Mouse (Mus musculus) CH12.LX (cell line): ENCODE data around the gene Pgap3. TPM values are rescaled to one million over a fixed set of nuclear protein-coding genes. Genes with fewer than 3 reads are reported as not detected.

Source experiments
- DNase-seq: peaks from one replicate; pipeline ENCODE4 v3.0.0-alpha.2; 2013; ENCODE audit errors: extremely low read depth
- H3K27ac ChIP-seq: 2 replicates; pipeline ENCODE4 v1.5.1; 2012; ENCODE audit warnings: low read depth, mild to moderate bottlenecking, control low read depth, moderate library complexity; ENCODE audit not compliant: insufficient read depth
- H3K27me3 ChIP-seq: replicated peaks from 2 replicates; pipeline ENCODE3; 2012; ENCODE audit warnings: inconsistent platforms
- H3K36me3 ChIP-seq, 2 experiments: replicated peaks in 1 of 2; 2 replicates each; pipeline versions ENCODE3 to v1.6.1; 2012; ENCODE audit warnings: inconsistent platforms in 1 of 2, low read length in 1 of 2, mild to moderate bottlenecking in 1 of 2, mixed read lengths in 1 of 2, moderate library complexity in 1 of 2; ENCODE audit not compliant: control insufficient read depth in 1 of 2, insufficient read depth in 1 of 2
- H3K4me1 ChIP-seq, 2 experiments: 2 replicates each; pipeline ENCODE4 v1.6.1; 2012; ENCODE audit warnings: inconsistent platforms in 1 of 2, moderate library complexity in 1 of 2; ENCODE audit not compliant: insufficient read depth in 2 of 2, control insufficient read depth in 1 of 2
- H3K4me2 ChIP-seq: 2 replicates; pipeline ENCODE4 v1.6.1; 2012; ENCODE audit warnings: low read depth, mild to moderate bottlenecking, control low read depth; ENCODE audit not compliant: poor library complexity, insufficient read depth, severe bottlenecking
- H3K4me3 ChIP-seq, 3 experiments: fragments of 150-350 bp in 1 of 3; sonication (generic) in 1 of 3; replicated peaks in 1 of 3; 2 replicates each; pipeline versions ENCODE3 to v1.5.1; 2011 to 2012; ENCODE audit warnings: low read depth in 2 of 3, low read length in 2 of 3, mild to moderate bottlenecking in 2 of 3, moderate library complexity in 2 of 3, control low read depth in 1 of 3, improper control_type of control experiment in 1 of 3, inconsistent platforms in 1 of 3, mixed read lengths in 1 of 3; ENCODE audit not compliant: poor library complexity in 1 of 3
- H3K79me2 ChIP-seq: replicated peaks from 2 replicates; pipeline ENCODE4 v1.6.1; 2012; ENCODE audit warnings: mild to moderate bottlenecking, moderate library complexity; ENCODE audit not compliant: control insufficient read depth, poor library complexity, insufficient read depth, severe bottlenecking; ENCODE audit errors: extremely low read depth
- H3K9ac ChIP-seq: 2 replicates; pipeline ENCODE4 v1.6.1; 2012; ENCODE audit warnings: low read depth, mild to moderate bottlenecking, control low read depth, moderate library complexity; ENCODE audit not compliant: insufficient read depth
- H3K9me3 ChIP-seq: replicated peaks from 2 replicates; pipeline ENCODE3; 2012; ENCODE audit warnings: low read length, inconsistent platforms, mixed read lengths
- CTCF ChIP-seq, 2 experiments: IDR thresholded peaks in 1 of 2; conservative IDR thresholded peaks in 1 of 2; 2 replicates each; pipeline ENCODE4 v1.5.1; 2011 to 2012; ENCODE audit warnings: low read depth in 2 of 2, low read length in 2 of 2, improper control_type of control experiment in 1 of 2, inconsistent platforms in 1 of 2, mild to moderate bottlenecking in 1 of 2, moderate library complexity in 1 of 2
- ELF1 ChIP-seq: IDR thresholded peaks from 2 replicates; pipeline ENCODE4 v1.6.1; 2014; ENCODE audit warnings: low read depth, mild to moderate bottlenecking, inconsistent platforms, low read length, improper control_type of control experiment
- MAFK ChIP-seq: IDR thresholded peaks from 2 replicates; pipeline ENCODE4 v1.6.1; 2011; ENCODE audit warnings: low read length, improper control_type of control experiment; ENCODE audit not compliant: insufficient replicate concordance
- MAX ChIP-seq: IDR thresholded peaks from 2 replicates; pipeline ENCODE4 v1.6.1; 2011; ENCODE audit warnings: low read length, improper control_type of control experiment
- MAZ ChIP-seq: IDR thresholded peaks from 2 replicates; pipeline ENCODE4 v1.6.1; 2012; ENCODE audit warnings: low read depth, mild to moderate bottlenecking, inconsistent platforms, low read length, improper control_type of control experiment, moderate library complexity
- PAX5 ChIP-seq: IDR thresholded peaks from 2 replicates; pipeline ENCODE4 v1.6.1; 2012; ENCODE audit warnings: low read length, inconsistent platforms, mixed read lengths
- POLR2A ChIP-seq: IDR thresholded peaks from 2 replicates; pipeline ENCODE4 v1.6.1; 2011; ENCODE audit warnings: low read depth, mild to moderate bottlenecking, improper control_type of control experiment, low read length
- POLR2AphosphoS2 ChIP-seq: IDR thresholded peaks from 2 replicates; pipeline ENCODE4 v1.6.1; 2011; ENCODE audit warnings: low read depth, low read length, improper control_type of control experiment
- RAD21 ChIP-seq: IDR thresholded peaks from 2 replicates; pipeline ENCODE4 v1.6.1; 2011; ENCODE audit warnings: low read depth, mild to moderate bottlenecking, low read length, improper control_type of control experiment, moderate library complexity
- RCOR1 ChIP-seq: conservative IDR thresholded peaks from 2 replicates; pipeline ENCODE4 v1.6.1; 2012; ENCODE audit warnings: low read depth, mild to moderate bottlenecking, inconsistent platforms, low read length, improper control_type of control experiment
- SIN3A ChIP-seq: IDR thresholded peaks from 2 replicates; pipeline ENCODE4 v1.6.1; 2012; ENCODE audit warnings: low read length, improper control_type of control experiment, inconsistent platforms
- SMC3 ChIP-seq: IDR thresholded peaks from 2 replicates; pipeline ENCODE4 v1.6.1; 2011; ENCODE audit warnings: low read depth, low read length, improper control_type of control experiment
- UBTF ChIP-seq: IDR thresholded peaks from 2 replicates; pipeline ENCODE4 v1.6.1; 2012; ENCODE audit warnings: low read depth, mild to moderate bottlenecking, inconsistent platforms, low read length, improper control_type of control experiment, moderate library complexity
- USF1 ChIP-seq: IDR thresholded peaks from 2 replicates; pipeline ENCODE4 v1.6.1; 2014; ENCODE audit warnings: low read depth, mild to moderate bottlenecking, inconsistent platforms, low read length, improper control_type of control experiment
- ZC3H11A ChIP-seq: IDR thresholded peaks from 2 replicates; pipeline ENCODE4 v1.6.1; 2012; ENCODE audit warnings: low read depth, mild to moderate bottlenecking, inconsistent platforms, low read length, improper control_type of control experiment
- dilution Hi-C: fragments of 300-500 bp; cut with MboI; formaldehyde crosslinking; loops from 2 replicates; pipeline ENCODE4 v1.14.3; 2020; ENCODE audit warnings: low sequenced_read_pairs; ENCODE audit not compliant: extremely low pct_unique_long_range_greater_than_20kb, extremely low pct_ligation_motif_present
- in situ Hi-C: fragments of 300-500 bp; cut with MboI; formaldehyde crosslinking; loops from 3 replicates; pipeline ENCODE4 v1.14.3; 2019; ENCODE audit warnings: low sequenced_read_pairs, low pct_ligation_motif_present, low pct_unique_long_range_greater_than_20kb, mixed read lengths
- polyA plus RNA-seq: library from polyadenylated mRNA; unstranded; fragments of >175 nt; gene quantifications from 2 replicates; pipeline ENCODE4 v1.2.1, GENCODE M21; 2012; ENCODE audit warnings: low read depth; ENCODE audit not compliant: insufficient read length
- total RNA-seq, 2 experiments: library from RNA; depleted of rRNA; stranded (reverse); fragments of 300-350 nt in 1 of 2; fragments of >200 nt in 1 of 2; gene quantifications; 2 replicates each; pipeline ENCODE4 v1.2.3; 2012 to 2014

Pgap3 gene
- total and polyA plus RNA-seq, 3 experiments: 3.3 to 6.9 (median 6.5) TPM

GRCm38 (mm10) chr11:98393317-98393716 lies 7.0 kb downstream of the Pgap3 start:
- Histone ChIP-seq H3K79me2 (no peaks in the 10 kb centered on the region), H3K4me3 (no peak overlapping the region), H3K36me3 (peaks cover 0 to 6% of the 10 kb centered on the region in 2 experiments), H3K27me3 (no peaks in the 10 kb centered on the region), H3K9me3 (no peaks in the 10 kb centered on the region), H3K4me2 (no peak overlapping the region), H3K27ac (no peak overlapping the region), H3K4me1 (peaks cover 15 to 60% of the 10 kb centered on the region in 2 experiments), H3K9ac (no peak overlapping the region)
- dilution Hi-C loops (no loop called here), in situ Hi-C loops (loop anchor here (5.0 kb wide), 1 partner anchor 36 kb away; the partner anchor contains the start of gene Stard3)
- no peak for TF ChIP-seq USF1
- TF ChIP-seq RCOR1: no peak
- TF ChIP-seq ZC3H11A: no peak
- TF ChIP-seq SMC3: no peak
- TF ChIP-seq MAX: no peak
- TF ChIP-seq SIN3A: no peak
- TF ChIP-seq MAFK: no peak
- no peak for TF ChIP-seq UBTF
- no peak for TF ChIP-seq CTCF (conservative IDR thresholded peaks at IDR 0.05 in 1 of 2, IDR thresholded peaks at IDR 0.05 in 1 of 2; ENCODE audit: low read depth in 2 of 2, low read length in 2 of 2)
- TF ChIP-seq POLR2AphosphoS2: no peak
- no peak for TF ChIP-seq RAD21
- DNase-seq: no peak

GRCm38 (mm10) chr11:98392645-98393044 lies 7.6 kb downstream of the Pgap3 start:
- Histone ChIP-seq H3K9me3 (no peaks in the 10 kb centered on the region), H3K4me1 (peaks cover 15 to 60% of the 10 kb centered on the region in 2 experiments), H3K36me3 (peaks cover 0 to 4% of the 10 kb centered on the region in 2 experiments), H3K4me2 (no peak overlapping the region), H3K4me3 (no peak overlapping the region), H3K27ac (no peak overlapping the region), H3K9ac (no peak overlapping the region), H3K79me2 (no peaks in the 10 kb centered on the region)
- in situ Hi-C loops: loop anchor here (5.0 kb wide), 1 partner anchor 35 kb away; the partner anchor contains the start of gene Stard3
- TF ChIP-seq SMC3: no peak
- TF ChIP-seq POLR2A: no peak
- TF ChIP-seq MAZ: no peak
- TF ChIP-seq PAX5: no peak
- no peak for TF ChIP-seq USF1
- TF ChIP-seq CTCF (conservative IDR thresholded peaks at IDR 0.05 in 1 of 2, IDR thresholded peaks at IDR 0.05 in 1 of 2; ENCODE audit: low read depth in 2 of 2, low read length in 2 of 2): no peak
- no peak for TF ChIP-seq ELF1
- TF ChIP-seq, all 38 proteins: peak for 0
- no peak for DNase-seq
- H3K27me3 ChIP-seq: peaks cover 2% of the 10 kb centered on the region
- dilution Hi-C loops: no loop called here
